Mouse (Mus musculus): ENCODE data around the gene Ctrl. TPM values are rescaled to one million over a fixed set of nuclear protein-coding genes. Genes with fewer than 3 reads are reported as not detected.

Ctrl gene
- total and polyA plus RNA-seq, 3 experiments, result 1.5 to 3.0 TPM; not detected in 1

DNA sequence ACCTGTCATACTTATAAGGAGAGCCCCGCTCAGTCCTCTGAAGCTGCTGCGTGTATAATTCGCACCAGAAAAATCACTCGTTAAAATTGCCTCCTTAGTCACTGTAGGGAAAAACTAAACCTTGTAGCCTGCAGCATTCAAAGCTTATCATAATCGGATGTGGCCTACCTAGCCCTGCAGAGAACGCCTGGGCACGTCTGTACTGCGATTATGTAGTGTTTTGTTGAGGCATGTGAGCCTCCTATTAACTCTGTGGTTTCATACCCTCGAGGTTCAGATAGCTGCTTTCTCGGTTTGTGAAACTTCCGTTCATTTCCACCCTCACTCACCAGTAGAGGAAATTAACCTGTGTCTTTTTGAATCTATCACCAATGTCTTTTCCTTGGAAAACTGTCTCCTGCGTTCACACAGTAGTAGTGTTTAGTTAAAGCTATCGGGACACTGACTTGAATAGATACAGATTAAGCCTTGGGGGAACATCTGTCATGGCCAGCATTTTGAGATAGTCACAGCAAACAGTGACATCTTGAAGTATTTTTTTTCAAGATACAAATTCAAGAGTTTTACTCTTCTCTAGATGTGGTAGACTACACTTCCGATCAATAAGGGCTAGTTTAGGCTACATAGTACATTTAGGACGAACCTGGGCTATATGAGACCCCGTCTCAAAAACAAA is 32.6 kb downstream of the Ctrl start:
- Histone ChIP-seq H3K9ac (ENCODE audit: control insufficient read depth, low read depth, low read length, poor library complexity, severe bottlenecking) (peak overlapping the region; percentile 96), H3K4me1 (ENCODE audit: control insufficient read depth in 1 of 2, insufficient read depth in 2 of 2, low read length in 2 of 2) (peaks cover 5 to 8% of the 10 kb centered on the region in 2 experiments), H3K27ac (ENCODE audit: control insufficient read depth, low read depth, low read length) (peak overlapping the region; percentile 83), H3K27me3 (ENCODE audit: control insufficient read depth in 1 of 2, insufficient read depth in 2 of 2, low read length in 2 of 2) (no peaks in the 10 kb centered on the region), H3K79me2 (ENCODE audit: control insufficient read depth, insufficient read depth, low read length, poor library complexity) (peaks cover 6% of the 10 kb centered on the region; the same call in 1 of the 2 replicates), H3K9me3 (replicated peaks; ENCODE audit: insufficient read depth, low read length) (no peaks in the 10 kb centered on the region), H3K4me3 (ENCODE audit: control insufficient read depth in 1 of 2, insufficient read depth in 1 of 2, low read depth in 2 of 2, low read length in 2 of 2) (peak overlapping the region; percentile 67 to 94), H3K36me3 (ENCODE audit: control insufficient read depth in 1 of 2, insufficient read depth in 2 of 2, low read length in 2 of 2) (peaks cover 0 to 6% of the 10 kb centered on the region in 2 experiments; a peak in 3 of 4 replicates)
- TF ChIP-seq ZKSCAN1 (IDR thresholded peaks at IDR 0.05; ENCODE audit: low read depth, low read length) (no peak), UBTF (IDR thresholded peaks at IDR 0.05; ENCODE audit: borderline replicate concordance, insufficient read depth, low read depth, low read length) (no peak), KAT2A (conservative IDR thresholded peaks at IDR 0.05; ENCODE audit: low read depth, low read length) (peak; percentile 21; the same call in 1 of the 2 replicates), ETS1 (IDR thresholded peaks at IDR 0.05; ENCODE audit: low read depth, low read length) (peak; percentile 72), MEF2A (IDR thresholded peaks at IDR 0.05; ENCODE audit: extremely low read depth, insufficient replicate concordance, low read depth, low read length, poor library complexity, severe bottlenecking) (no peak), POLR2AphosphoS2 (IDR thresholded peaks at IDR 0.05; ENCODE audit: low read length) (peak; percentile 48; the same call in 1 of the 2 replicates), SIN3A (IDR thresholded peaks at IDR 0.05; ENCODE audit: low read length) (peak; percentile 70), CHD2 (IDR thresholded peaks at IDR 0.05; ENCODE audit: low read length) (no peak), HCFC1 (IDR thresholded peaks at IDR 0.05; ENCODE audit: low read depth, low read length) (no peak; the same call in 1 of the 2 replicates), CHD1 (IDR thresholded peaks at IDR 0.05; ENCODE audit: low read depth, low read length) (no peak), TCF12 (IDR thresholded peaks at IDR 0.05; ENCODE audit: low read depth, low read length) (0 out of 2 replicates have a peak, but pooled peaks have one; percentile 41), NRF1 (IDR thresholded peaks at IDR 0.05; ENCODE audit: insufficient read depth, low read depth, low read length, poor library complexity, severe bottlenecking) (no peak), JUND (IDR thresholded peaks at IDR 0.05; ENCODE audit: low read depth, low read length) (no peak), EP300 (IDR thresholded peaks at IDR 0.05; ENCODE audit: low read depth in 1 of 2, low read length in 2 of 2) (peak; percentile 58 to 68), MYB (IDR thresholded peaks at IDR 0.05; ENCODE audit: low read depth, low read length) (no peak), GABPA (IDR thresholded peaks at IDR 0.05; ENCODE audit: low read depth, low read length) (no peak), MAZ (IDR thresholded peaks at IDR 0.05; ENCODE audit: low read depth, low read length) (no peak), POLR2A (IDR thresholded peaks at IDR 0.05; ENCODE audit: control insufficient read depth in 1 of 2, insufficient read depth in 1 of 2, low read depth in 1 of 2, low read length in 2 of 2, poor library complexity in 1 of 2) (no peak; a peak in 1 of 4 replicates), USF1 (IDR thresholded peaks at IDR 0.05; ENCODE audit: low read depth, low read length) (no peak), ELF1 (IDR thresholded peaks at IDR 0.05; ENCODE audit: low read depth, low read length) (no peak), MYC (IDR thresholded peaks at IDR 0.05; ENCODE audit: low read depth, low read length) (peak; percentile 84), USF2 (IDR thresholded peaks at IDR 0.05; ENCODE audit: borderline replicate concordance in 1 of 2, insufficient read depth in 1 of 2, low read depth in 1 of 2, low read length in 2 of 2) (no peak), BHLHE40 (IDR thresholded peaks at IDR 0.05; ENCODE audit: borderline replicate concordance, low read depth, low read length) (peak; percentile 44; the same call in 1 of the 2 replicates), ZNF384 (IDR thresholded peaks at IDR 0.05; ENCODE audit: low read depth, low read length) (peak; percentile 30; the same call in 1 of the 2 replicates), TBP (IDR thresholded peaks at IDR 0.05; ENCODE audit: low read depth, low read length) (peak; percentile 65; the same call in 1 of the 2 replicates), E2F4 (IDR thresholded peaks at IDR 0.05; ENCODE audit: borderline replicate concordance, low read depth, low read length) (no peak), RAD21 (IDR thresholded peaks at IDR 0.05; ENCODE audit: low read depth, low read length) (no peak), ZMIZ1 (IDR thresholded peaks at IDR 0.05; ENCODE audit: low read depth, low read length) (no peak), CTCF (IDR thresholded peaks at IDR 0.05 in 2 of 3, conservative IDR thresholded peaks at IDR 0.05 in 1 of 3; ENCODE audit: control insufficient read depth in 1 of 3, insufficient read depth in 1 of 3, low read depth in 2 of 3, low read length in 3 of 3, poor library complexity in 1 of 3, severe bottlenecking in 1 of 3) (no peak), GATA1 (IDR thresholded peaks at IDR 0.05; ENCODE audit: low read depth, low read length) (peak; percentile 60), NELFE (IDR thresholded peaks at IDR 0.05; ENCODE audit: low read depth, low read length) (peak; percentile 12; the same call in 1 of the 2 replicates), MXI1 (IDR thresholded peaks at IDR 0.05; ENCODE audit: low read depth, low read length) (peak; percentile 86), ZC3H11A (IDR thresholded peaks at IDR 0.05; ENCODE audit: low read depth, low read length) (no peak), TAL1 (IDR thresholded peaks at IDR 0.05; ENCODE audit: low read length) (peak; percentile 65), MAX (IDR thresholded peaks at IDR 0.05; ENCODE audit: low read length) (peak; percentile 81), RCOR1 (IDR thresholded peaks at IDR 0.05; ENCODE audit: low read depth, low read length) (peak; percentile 43)
- peak; percentile 88 for DNase-seq (ENCODE audit: low read depth, low spot score)

Data from MEL (cell line).